Mouse (Mus musculus) ES-CJ7 (cell line): ENCODE measurements around the gene Trpc7.
A peak's percentile ranks its signal among the peaks of the same experiment; 100 is the strongest.

Experiments used
- DNase-seq: peaks from one replicate; pipeline ENCODE4 v3.0.0; 2011; ENCODE audit warnings: low read depth, low spot score

Gene Trpc7

DNA sequence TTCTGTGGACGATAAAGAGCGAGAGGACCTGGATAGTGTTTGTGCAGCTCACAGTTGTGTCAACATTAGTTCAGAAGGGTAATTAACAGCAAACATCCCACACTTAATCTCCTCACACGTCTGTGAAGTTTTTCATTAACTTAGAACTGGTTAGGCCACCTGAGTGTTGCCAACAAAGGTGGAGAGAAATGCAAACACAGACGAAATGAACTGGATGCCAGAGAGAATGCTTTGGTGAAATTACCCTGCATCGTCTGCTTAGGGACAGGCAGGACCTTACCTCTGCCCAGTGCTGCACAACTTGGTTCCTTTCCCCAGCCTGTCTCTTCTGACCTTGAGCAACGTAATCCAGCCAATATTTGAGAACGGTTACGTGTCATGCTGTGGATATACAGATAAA is 148.2 kb downstream of the Trpc7 start:
- DNase-seq: no peak

GRCm38 (mm10) chr13:56746739-56747532 is 148.9 kb downstream of the Trpc7 start:
- DNase-seq: no peak

DNA sequence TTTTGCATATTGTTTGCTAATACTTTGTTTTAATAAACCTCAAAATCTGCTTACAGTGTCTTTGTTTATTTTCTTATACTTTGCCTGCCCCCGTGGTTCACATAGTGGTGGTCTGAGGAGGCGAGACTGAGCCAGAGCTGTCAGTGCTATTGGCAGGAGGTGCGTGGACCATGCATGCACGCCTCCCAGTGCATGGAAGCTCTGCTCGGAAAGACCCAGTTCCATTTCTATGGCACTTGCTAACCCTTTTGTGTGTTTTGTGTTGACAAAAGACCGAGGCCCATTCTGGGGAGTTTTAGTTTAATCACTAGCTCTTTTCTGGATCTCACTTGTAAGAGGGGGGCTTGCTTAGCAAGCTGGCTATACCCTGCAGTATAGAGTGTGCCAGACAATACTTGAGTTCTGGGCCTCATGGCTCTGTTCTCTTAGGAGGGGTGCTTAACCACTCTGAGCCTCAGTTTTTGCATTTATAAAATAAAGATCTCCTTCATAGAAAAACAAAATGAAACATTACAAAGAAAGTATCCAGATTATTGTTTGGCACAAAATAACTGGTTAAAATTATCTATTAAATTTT is 153.4 kb downstream of the Trpc7 start:
- DNase-seq: no peak

- DNase-seq: no peak
Measured at GRCm38 (mm10) chr13:56741691-56742090, 154.1 kb downstream of the Trpc7 start.

GRCm38 (mm10) chr13:56740496-56740895 is 155.3 kb downstream of the Trpc7 start:
- no peak for DNase-seq

DNA sequence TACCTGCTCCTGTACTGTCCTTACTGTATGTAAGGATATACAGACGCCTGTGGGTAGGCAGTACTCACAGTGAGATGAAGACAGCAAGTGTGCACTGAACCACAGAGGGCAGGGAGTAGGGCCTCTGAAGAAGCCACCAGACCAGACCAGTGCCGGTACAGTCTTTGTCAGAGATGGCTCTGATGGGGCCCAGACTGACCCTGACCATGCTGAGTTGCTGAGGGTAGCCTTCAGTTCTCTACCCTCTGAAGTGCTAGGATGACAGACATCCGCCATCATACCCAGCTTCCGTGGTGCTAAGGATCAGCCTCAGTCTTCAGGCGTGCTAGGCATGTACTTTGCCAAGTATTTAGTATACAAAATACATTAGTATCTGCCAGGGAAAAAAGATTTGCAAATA is 156.2 kb downstream of the Trpc7 start:
- no peak for DNase-seq

- DNase-seq: peak; percentile 35
Measured at GRCm38 (mm10) chr13:56735212-56735875, 160.4 kb downstream of the Trpc7 start.

DNA sequence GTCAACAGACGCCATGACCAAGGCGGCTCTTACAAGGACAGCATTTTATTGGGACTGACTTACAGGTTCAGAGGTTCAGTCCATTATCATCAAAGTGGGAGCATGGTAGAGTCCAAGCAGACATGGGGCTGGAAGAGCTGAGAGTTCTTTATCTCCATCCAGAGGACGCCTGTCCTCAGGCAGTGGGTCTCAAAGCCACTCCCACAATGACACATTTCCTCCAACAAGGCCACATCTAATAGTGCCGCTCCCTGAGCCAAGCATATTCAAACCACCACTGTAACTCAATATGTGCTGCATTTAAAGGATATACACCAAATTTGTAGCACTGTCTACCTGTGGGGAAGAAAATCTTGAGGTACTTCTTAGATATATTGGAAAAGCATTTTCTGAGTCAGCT is 161.2 kb downstream of the Trpc7 start:
- no peak for DNase-seq

GRCm38 (mm10) chr13:56729046-56729445 is 166.7 kb downstream of the Trpc7 start:
- no peak for DNase-seq

DNA sequence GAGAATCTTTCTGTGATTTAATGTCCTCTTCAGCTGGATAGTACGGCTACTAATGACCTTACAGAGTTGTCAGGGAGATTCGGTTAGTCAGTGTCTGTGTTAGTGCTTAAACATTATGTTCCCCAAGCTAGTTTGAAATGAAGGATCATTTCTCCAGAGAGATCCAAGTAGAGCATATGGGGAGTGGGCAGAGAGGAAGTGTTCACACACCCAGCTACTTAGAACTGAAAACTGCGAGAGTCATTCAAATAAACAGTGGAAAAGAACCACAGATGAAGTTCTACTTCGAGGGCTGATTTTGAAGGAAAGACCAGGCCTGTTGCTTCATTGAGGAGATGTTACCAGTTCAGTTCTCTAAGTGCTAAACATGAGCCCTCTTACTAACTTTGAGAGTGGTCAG is 169.2 kb downstream of the Trpc7 start:
- no peak for DNase-seq
